Mouse (Mus musculus) lung, postnatal 0 days (tissue): ENCODE data around the gene Dot1l.

Experiments
- CTCF ChIP-seq: IDR thresholded peaks from 2 replicates; pipeline ENCODE4 v1.5.1; 2016; ENCODE audit warnings: antibody characterized with exemption, mild to moderate bottlenecking
- EP300 ChIP-seq: IDR thresholded peaks from 2 replicates; pipeline ENCODE4 v1.6.1; 2016; ENCODE audit warnings: antibody characterized with exemption, mild to moderate bottlenecking, control low read depth

DNA sequence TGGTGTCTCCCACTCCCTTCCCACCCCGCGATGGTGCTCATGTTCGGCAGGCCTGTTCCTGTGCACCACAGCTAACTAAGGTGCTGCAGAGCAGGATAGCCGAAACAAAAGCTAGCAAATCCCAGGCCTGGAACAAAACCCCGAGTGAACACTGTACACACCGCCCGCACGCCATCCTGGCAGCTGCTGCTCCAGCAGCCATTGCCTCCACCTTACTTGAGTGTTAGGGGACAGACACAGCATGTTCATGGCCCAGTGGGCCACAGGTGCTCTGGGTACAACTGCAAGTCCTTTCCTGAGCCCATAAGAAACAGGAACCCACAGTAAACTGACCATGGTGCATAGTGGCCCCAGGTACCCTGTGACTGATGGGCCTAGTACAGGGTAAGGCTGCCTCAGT lies 39.7 kb downstream of the Dot1l start:
- TF ChIP-seq CTCF (no peak), EP300 (no peak)
